Mouse (Mus musculus): ENCODE data around the gene Msrb2. TPM values are rescaled to one million over a fixed set of nuclear protein-coding genes. Genes with fewer than 3 reads are reported as not detected.
A peak's percentile ranks its signal among the peaks of the same experiment; 100 is the strongest.

Gene Msrb2
- polyA plus RNA-seq, 1 experiment from 2014 or later: 34.6 TPM

- no peak overlapping the region for H3K4me2 ChIP-seq
- H3K27ac ChIP-seq (ENCODE audit: poor library complexity, severe bottlenecking): no peak overlapping the region
- no peak overlapping the region for H3K4me3 ChIP-seq
- H3K36me3 ChIP-seq: no peaks in the 10 kb centered on the region
- peaks cover 86% of the 10 kb centered on the region for H3K27me3 ChIP-seq (replicated peaks)
- H3K4me1 ChIP-seq (replicated peaks): peaks cover 15% of the 10 kb centered on the region
- ATAC-seq (ENCODE audit: insufficient number of reproducible peaks, low FRiP score): no peak
- H3K9ac ChIP-seq: no peak overlapping the region
- 4% methylated on average over 10 of the region's 10 CpGs for WGBS
- 0 out of 2 replicates have a peak, but pooled peaks cover 2% of the 10 kb centered on the region for H3K9me3 ChIP-seq (replicated peaks)
Measured at GRCm38 (mm10) chr2:19429031-19429430, 57.8 kb downstream of the Msrb2 start.

GRCm38 (mm10) chr2:19429691-19430690 lies 58.8 kb downstream of the Msrb2 start:
- ATAC-seq (ENCODE audit: insufficient number of reproducible peaks, low FRiP score): no peak
- Histone ChIP-seq H3K27ac (ENCODE audit: poor library complexity, severe bottlenecking) (no peak overlapping the region), H3K9me3 (replicated peaks) (0 out of 2 replicates have a peak, but pooled peaks cover 2% of the 10 kb centered on the region), H3K4me1 (replicated peaks) (peaks cover 15% of the 10 kb centered on the region), H3K4me3 (no peak overlapping the region), H3K27me3 (replicated peaks) (peaks cover 87% of the 10 kb centered on the region), H3K9ac (no peak overlapping the region), H3K36me3 (no peaks in the 10 kb centered on the region), H3K4me2 (no peak overlapping the region)
- WGBS: 5% methylated on average over 31 of the region's 31 CpGs

GRCm38 (mm10) chr2:19430746-19431145 lies 59.5 kb downstream of the Msrb2 start:
- no peak for ATAC-seq (ENCODE audit: insufficient number of reproducible peaks, low FRiP score)
- WGBS: under 1% methylated on average over 33 of the region's 33 CpGs
- no peak overlapping the region for H3K9ac ChIP-seq
- peak overlapping the region; percentile 42 for H3K4me3 ChIP-seq
- no peaks in the 10 kb centered on the region for H3K36me3 ChIP-seq
- H3K27ac ChIP-seq (ENCODE audit: poor library complexity, severe bottlenecking): no peak overlapping the region
- peak overlapping the region; percentile 62 for H3K4me2 ChIP-seq
- peaks cover 15% of the 10 kb centered on the region for H3K4me1 ChIP-seq (replicated peaks)
- 0 out of 2 replicates have a peak, but pooled peaks cover 2% of the 10 kb centered on the region for H3K9me3 ChIP-seq (replicated peaks)
- H3K27me3 ChIP-seq (replicated peaks): peaks cover 87% of the 10 kb centered on the region

GRCm38 (mm10) chr2:19431186-19431585 lies 59.9 kb downstream of the Msrb2 start:
- Histone ChIP-seq H3K9me3 (replicated peaks) (0 out of 2 replicates have a peak, but pooled peaks cover 2% of the 10 kb centered on the region), H3K4me1 (replicated peaks) (peaks cover 15% of the 10 kb centered on the region), H3K36me3 (no peaks in the 10 kb centered on the region), H3K27ac (ENCODE audit: poor library complexity, severe bottlenecking) (no peak overlapping the region), H3K9ac (no peak overlapping the region), H3K4me3 (peak overlapping the region; percentile 42), H3K27me3 (replicated peaks) (peaks cover 89% of the 10 kb centered on the region), H3K4me2 (peak overlapping the region; percentile 62)
- no peak for ATAC-seq (ENCODE audit: insufficient number of reproducible peaks, low FRiP score)
- under 1% methylated on average over 18 of the region's 18 CpGs for WGBS

GRCm38 (mm10) chr2:19431614-19432323 lies 60.5 kb downstream of the Msrb2 start:
- Histone ChIP-seq H3K9ac (no peak overlapping the region), H3K9me3 (replicated peaks) (0 out of 2 replicates have a peak, but pooled peaks cover 2% of the 10 kb centered on the region), H3K4me2 (peak overlapping the region; percentile 62), H3K4me3 (peak overlapping the region; percentile 20), H3K27me3 (replicated peaks) (peaks cover 87% of the 10 kb centered on the region), H3K36me3 (no peaks in the 10 kb centered on the region), H3K4me1 (replicated peaks) (peaks cover 15% of the 10 kb centered on the region), H3K27ac (ENCODE audit: poor library complexity, severe bottlenecking) (no peak overlapping the region)
- ATAC-seq (ENCODE audit: insufficient number of reproducible peaks, low FRiP score): no peak
- WGBS: 4% methylated on average over 41 of the region's 41 CpGs

GRCm38 (mm10) chr2:19444346-19444745 lies 73.1 kb downstream of the Msrb2 start:
- peaks cover 89% of the 10 kb centered on the region for H3K27me3 ChIP-seq (replicated peaks)
- H3K4me2 ChIP-seq: no peak overlapping the region
- no peak overlapping the region for H3K9ac ChIP-seq
- H3K4me3 ChIP-seq: no peak overlapping the region
- peaks cover 18% of the 10 kb centered on the region for H3K4me1 ChIP-seq (replicated peaks)
- no peaks in the 10 kb centered on the region for H3K36me3 ChIP-seq
- H3K9me3 ChIP-seq (replicated peaks): no peaks in the 10 kb centered on the region
- 4% methylated on average over 9 of the region's 9 CpGs for WGBS
- no peak for ATAC-seq (ENCODE audit: insufficient number of reproducible peaks, low FRiP score)
- H3K27ac ChIP-seq (ENCODE audit: poor library complexity, severe bottlenecking): no peak overlapping the region

Other genes starting within 250 kb of the Msrb2 start
- gene Armc3, start 172.1 kb upstream of the Msrb2 start, polyA plus RNA-seq (2016; fragmentation: Nextera tagmentation; extraction: Ambion mirVana): not detected in 2 replicates
- gene Ptf1a, start 74.2 kb downstream of the Msrb2 start, polyA plus RNA-seq (2016; fragmentation: Nextera tagmentation; extraction: Ambion mirVana): not detected in 2 replicates
- not detected in 2 replicates for gene 4921504E06Rik, start 182.5 kb downstream of the Msrb2 start, polyA plus RNA-seq (2016; fragmentation: Nextera tagmentation; extraction: Ambion mirVana)